21 mouse cellular contexts compared by ENCODE assay signal in genomic region chr17:14994140-14994539, GRCm38 (mm10). TPM values are rescaled to one million over a fixed set of nuclear protein-coding genes. Genes with fewer than 3 reads are reported as not detected.
"Had no signal": no experiment of that assay in that cellular context is flagged by ENCODE, and none has a peak within 500 bp of the region (broad histone marks: within the 10 kb centered on the region; RNA-seq: fewer than 3 reads in every experiment).

No protein-coding gene starts in this region.

RNA-seq across cellular contexts. Expression of gene Gm3417, which starts 15.6 kb away (rescaled TPM):
- total RNA-seq: heart, postnatal 10 days; heart, postnatal 14 days; heart, postnatal 25 days; heart, postnatal 36 days; hematopoietic stem cell, adult 5-6 weeks; hindbrain, postnatal 0 days; layer of hippocampus, postnatal 10 days; layer of hippocampus, postnatal 14 days; layer of hippocampus, postnatal 25 days; left cerebral cortex, adult 18-20 months had no signal
- polyA plus RNA-seq: heart, embryonic 11.5 days; heart, embryonic 12.5 days; heart, embryonic 14.5 days; heart, embryonic 15.5 days; heart, postnatal 0 days; hindbrain, embryonic 10.5 days; hindbrain, embryonic 16.5 days; intestine, embryonic 14.5 days; kidney, embryonic 14.5 days; kidney, embryonic 16.5 days; large intestine, adult 2 months had no signal
